14 mouse cellular contexts compared by ENCODE assay signal in genomic region chr9:21526634-21526944, GRCm38 (mm10). TPM values are rescaled to one million over a fixed set of nuclear protein-coding genes. Genes with fewer than 3 reads are reported as not detected.
A peak's percentile ranks its signal among the peaks of the same experiment; 100 is the strongest.
DNase-seq lines count a peak whose midpoint lies in the region; ATAC-seq and TF ChIP-seq lines count a peak whose summit lies in the region.
"Had no signal": no experiment of that assay in that cellular context is flagged by ENCODE, and none has a peak within 500 bp of the region (broad histone marks: within the 10 kb centered on the region; RNA-seq: fewer than 3 reads in every experiment).

No protein-coding gene starts in this region.

- WGBS in heart, embryonic 16.5 days = 52% methylated on average over 3 of the region's 3 CpGs
- WGBS in lung, postnatal 0 days = 61% methylated on average over 3 of the region's 3 CpGs
- 30% methylated on average over 3 of the region's 3 CpGs for WGBS in liver, embryonic 15.5 days (ENCODE audit: insufficient replicate concordance)
- 72% methylated on average over 3 of the region's 3 CpGs for WGBS in kidney, embryonic 16.5 days

- no peak for TF ChIP-seq POLR2A in bone marrow macrophage, adult 2 months (IDR thresholded peaks at IDR 0.05; ENCODE audit: borderline replicate concordance, low read depth, low read length)

- peaks cover 4% of the 10 kb centered on the region; the same call in 1 of the 2 replicates for H3K4me1 ChIP-seq in heart, embryonic 16.5 days (ENCODE audit: control insufficient read depth, insufficient read depth, low read length)
- H3K4me1 ChIP-seq in lung, postnatal 0 days (ENCODE audit: insufficient read depth, low read depth, low read length) = no peaks in the 10 kb centered on the region
- peaks cover 28% of the 10 kb centered on the region for H3K4me1 ChIP-seq in bone marrow macrophage, adult 2 months (ENCODE audit: control insufficient read depth, insufficient read depth, low read length)
- no peaks in the 10 kb centered on the region for H3K4me1 ChIP-seq in liver, embryonic 15.5 days (replicated peaks)
- H3K4me1 ChIP-seq in kidney, embryonic 16.5 days (ENCODE audit: insufficient read depth, low read length) = no peaks in the 10 kb centered on the region
- H3K4me1 ChIP-seq: hindbrain, embryonic 15.5 days; neural tube, embryonic 12.5 days had no signal

- no peak overlapping the region for H3K27ac ChIP-seq in heart, embryonic 16.5 days (ENCODE audit: low read length)
- H3K27ac ChIP-seq in lung, postnatal 0 days (ENCODE audit: low read length) = no peak overlapping the region
- H3K27ac ChIP-seq in bone marrow macrophage, adult 2 months (ENCODE audit: insufficient read depth, low read depth, low read length) = peak overlapping the region; percentile 99
- peak overlapping the region; percentile 70; the same call in 1 of the 2 replicates for H3K27ac ChIP-seq in liver, embryonic 15.5 days (replicated peaks)
- H3K27ac ChIP-seq in kidney, embryonic 16.5 days (ENCODE audit: low read length) = no peak overlapping the region
- H3K27ac ChIP-seq: forebrain, embryonic 12.5 days; heart, embryonic 13.5 days; hindbrain, embryonic 15.5 days; neural tube, embryonic 12.5 days had no signal

- TF ChIP-seq EP300 in lung, postnatal 0 days (IDR thresholded peaks at IDR 0.05) = no peak

- intact Hi-C loops in heart, postnatal 14 days (cut with DNase I) = no loop called here

- H3K27me3 ChIP-seq in heart, embryonic 16.5 days (ENCODE audit: control insufficient read depth, insufficient read depth, low read length) = no peaks in the 10 kb centered on the region
- H3K27me3 ChIP-seq in lung, postnatal 0 days (replicated peaks; ENCODE audit: insufficient read depth, low read length) = no peaks in the 10 kb centered on the region
- H3K27me3 ChIP-seq in liver, embryonic 15.5 days = no peaks in the 10 kb centered on the region
- H3K27me3 ChIP-seq in kidney, embryonic 16.5 days (ENCODE audit: insufficient read depth, low read length) = no peaks in the 10 kb centered on the region
- H3K27me3 ChIP-seq: forebrain, embryonic 12.5 days; heart, embryonic 13.5 days; hindbrain, embryonic 15.5 days; neural tube, embryonic 12.5 days had no signal

- peak overlapping the region; percentile 22 for H3K4me2 ChIP-seq in heart, embryonic 16.5 days (ENCODE audit: low read depth, low read length)
- H3K4me2 ChIP-seq in lung, postnatal 0 days (replicated peaks; ENCODE audit: low read depth, low read length) = 0 out of 2 replicates have a peak overlapping the region, but pooled peaks have one; percentile 1
- no peak overlapping the region for H3K4me2 ChIP-seq in liver, embryonic 15.5 days
- H3K4me2 ChIP-seq in kidney, embryonic 16.5 days (replicated peaks; ENCODE audit: low read depth, low read length) = no peak overlapping the region
- H3K4me2 ChIP-seq: forebrain, embryonic 12.5 days; heart, embryonic 13.5 days; hindbrain, embryonic 15.5 days; neural tube, embryonic 12.5 days had no signal

- ATAC-seq in heart, embryonic 16.5 days (replicated peaks; ENCODE audit: extremely low read depth, insufficient read depth, low FRiP score) = no peak
- no peak for ATAC-seq in lung, postnatal 0 days
- ATAC-seq in liver, embryonic 15.5 days (ENCODE audit: insufficient read depth) = no peak
- ATAC-seq in kidney, embryonic 16.5 days (ENCODE audit: low FRiP score, low TSS enrichment) = no peak

- peak overlapping the region; percentile 31 for H3K4me3 ChIP-seq in heart, embryonic 16.5 days (ENCODE audit: low read length)
- H3K4me3 ChIP-seq in lung, postnatal 0 days (ENCODE audit: low read depth, low read length) = no peak overlapping the region
- peak overlapping the region; percentile 65 for H3K4me3 ChIP-seq in bone marrow macrophage, adult 2 months (ENCODE audit: insufficient read depth, low read length)
- peak overlapping the region; percentile 39 for H3K4me3 ChIP-seq in liver, embryonic 15.5 days (replicated peaks)
- no peak overlapping the region for H3K4me3 ChIP-seq in kidney, embryonic 16.5 days (ENCODE audit: low read length)
- H3K4me3 ChIP-seq: forebrain, embryonic 12.5 days; heart, embryonic 13.5 days; hindbrain, embryonic 15.5 days; neural tube, embryonic 12.5 days had no signal

- TF ChIP-seq CTCF in lung, postnatal 0 days (IDR thresholded peaks at IDR 0.05) = no peak
- no peak for TF ChIP-seq CTCF in bone marrow macrophage, adult 2 months (IDR thresholded peaks at IDR 0.05; ENCODE audit: low read depth, low read length)

- no peaks in the 10 kb centered on the region for H3K36me3 ChIP-seq in heart, embryonic 16.5 days (ENCODE audit: control insufficient read depth, insufficient read depth)
- H3K36me3 ChIP-seq in lung, postnatal 0 days (ENCODE audit: insufficient read depth, low read length) = no peaks in the 10 kb centered on the region
- H3K36me3 ChIP-seq in liver, embryonic 15.5 days (replicated peaks) = no peaks in the 10 kb centered on the region
- no peaks in the 10 kb centered on the region for H3K36me3 ChIP-seq in kidney, embryonic 16.5 days (ENCODE audit: insufficient read depth, low read length)
- H3K36me3 ChIP-seq: heart, embryonic 13.5 days; hindbrain, embryonic 15.5 days had no signal

- DNase-seq in heart, postnatal 14 days = no peak
- DNase-seq in lung, postnatal 0 days (ENCODE audit: low spot score) = no peak
- DNase-seq in lung, postnatal 4 days = no peak
- no peak for DNase-seq in layer of hippocampus, postnatal 10 days (ENCODE audit: low spot score in 2 of 2)
- DNase-seq: cerebellum, postnatal 10 days; kidney, adult 18-20 months had no signal

- H3K9ac ChIP-seq in heart, embryonic 16.5 days (ENCODE audit: low read length) = peak overlapping the region; percentile 24
- H3K9ac ChIP-seq in lung, postnatal 0 days (replicated peaks; ENCODE audit: low read depth) = no peak overlapping the region
- H3K9ac ChIP-seq in liver, embryonic 15.5 days = no peak overlapping the region
- H3K9ac ChIP-seq in kidney, embryonic 16.5 days (replicated peaks; ENCODE audit: low read length) = no peak overlapping the region
- H3K9ac ChIP-seq: forebrain, embryonic 12.5 days; heart, embryonic 13.5 days; hindbrain, embryonic 15.5 days; neural tube, embryonic 12.5 days had no signal

- no peaks in the 10 kb centered on the region for H3K9me3 ChIP-seq in heart, embryonic 16.5 days (replicated peaks; ENCODE audit: control insufficient read depth, low read length)
- H3K9me3 ChIP-seq in lung, postnatal 0 days (ENCODE audit: low read length) = no peaks in the 10 kb centered on the region
- H3K9me3 ChIP-seq in liver, embryonic 15.5 days (replicated peaks) = no peaks in the 10 kb centered on the region
- no peaks in the 10 kb centered on the region for H3K9me3 ChIP-seq in kidney, embryonic 16.5 days (ENCODE audit: low read length)
- H3K9me3 ChIP-seq: forebrain, embryonic 12.5 days; heart, embryonic 13.5 days; hindbrain, embryonic 15.5 days; neural tube, embryonic 12.5 days had no signal

RNA-seq across cellular contexts. Expression of gene AB124611, which starts 0.6 kb away (rescaled TPM):
- 3.2 and 3.7 TPM in 2 replicates for polyA plus RNA-seq in heart, embryonic 16.5 days (2015; fragmentation: Nextera tagmentation; extraction: Ambion mirVana)
- 1 to 10 TPM; 2.1 TPM for total RNA-seq in heart, postnatal 14 days (2021)
- 5.2 and 5.5 TPM in 2 replicates for polyA plus RNA-seq in lung, postnatal 0 days (2015; fragmentation: Nextera tagmentation; extraction: Ambion mirVana)
- 156 and 179 TPM in 2 replicates for polyA plus RNA-seq in bone marrow macrophage, adult 2 months (2012; ENCODE audit: insufficient read depth, insufficient read length, missing spikeins)
- 9.5 and 10.5 TPM in 2 replicates for polyA plus RNA-seq in liver, embryonic 15.5 days (2015; fragmentation: Nextera tagmentation; extraction: Ambion mirVana)
- total RNA-seq in layer of hippocampus, postnatal 10 days (2021) = under 1 TPM; 0.30 to 0.67 TPM
- 3.5 and 4.5 TPM in 2 replicates for polyA plus RNA-seq in kidney, embryonic 16.5 days (2015; fragmentation: Nextera tagmentation; extraction: Ambion mirVana)

RNA-seq across cellular contexts. Expression of gene Tmed1, which starts 16.5 kb away (rescaled TPM):
- polyA plus RNA-seq in heart, embryonic 16.5 days (2015; fragmentation: Nextera tagmentation; extraction: Ambion mirVana) = 81.2 and 90.1 TPM in 2 replicates
- total RNA-seq in heart, postnatal 14 days (2021) = 10 to 100 TPM; 40.7 to 44.5 TPM
- polyA plus RNA-seq in lung, postnatal 0 days (2015; fragmentation: Nextera tagmentation; extraction: Ambion mirVana) = 60.8 and 71.3 TPM in 2 replicates
- 11.3 and 11.8 TPM in 2 replicates for polyA plus RNA-seq in bone marrow macrophage, adult 2 months (2012; ENCODE audit: insufficient read depth, insufficient read length, missing spikeins)
- polyA plus RNA-seq in liver, embryonic 15.5 days (2015; fragmentation: Nextera tagmentation; extraction: Ambion mirVana) = 31.5 and 33.6 TPM in 2 replicates
- 10 to 100 TPM; 17.7 to 21.2 TPM for total RNA-seq in layer of hippocampus, postnatal 10 days (2021)
- 147 and 151 TPM in 2 replicates for polyA plus RNA-seq in kidney, embryonic 16.5 days (2015; fragmentation: Nextera tagmentation; extraction: Ambion mirVana)

RNA-seq across cellular contexts. Expression of gene Carm1, which starts 20.1 kb away (rescaled TPM):
- 17.2 and 21.8 TPM in 2 replicates for polyA plus RNA-seq in heart, embryonic 16.5 days (2015; fragmentation: Nextera tagmentation; extraction: Ambion mirVana)
- 10 to 100 TPM; 50.3 to 54.2 TPM for total RNA-seq in heart, postnatal 14 days (2021)
- polyA plus RNA-seq in lung, postnatal 0 days (2015; fragmentation: Nextera tagmentation; extraction: Ambion mirVana) = 10.8 and 12.2 TPM in 2 replicates
- polyA plus RNA-seq in bone marrow macrophage, adult 2 months (2012; ENCODE audit: insufficient read depth, insufficient read length, missing spikeins) = 19.1 and 20.5 TPM in 2 replicates
- polyA plus RNA-seq in liver, embryonic 15.5 days (2015; fragmentation: Nextera tagmentation; extraction: Ambion mirVana) = 18.2 and 23.1 TPM in 2 replicates
- total RNA-seq in layer of hippocampus, postnatal 10 days (2021) = 10 to 100 TPM; 75.7 to 84.3 TPM
- 27.1 and 32.1 TPM in 2 replicates for polyA plus RNA-seq in kidney, embryonic 16.5 days (2015; fragmentation: Nextera tagmentation; extraction: Ambion mirVana)

Comparison
In these comparisons a context has a peak if more than half of its experiments do, and no peak if none do; other contexts are left out.
1. H3K27ac ChIP-seq: peak in bone marrow macrophage, adult 2 months (single experiment) and liver, embryonic 15.5 days (single experiment); none in heart, embryonic 16.5 days (single experiment), lung, postnatal 0 days (single experiment) and kidney, embryonic 16.5 days (single experiment).
2. H3K4me2 ChIP-seq: peak in heart, embryonic 16.5 days (single experiment) and lung, postnatal 0 days (single experiment); none in liver, embryonic 15.5 days (single experiment) and kidney, embryonic 16.5 days (single experiment).
3. H3K4me3 ChIP-seq: peak in heart, embryonic 16.5 days (single experiment), bone marrow macrophage, adult 2 months (single experiment) and liver, embryonic 15.5 days (single experiment); none in lung, postnatal 0 days (single experiment) and kidney, embryonic 16.5 days (single experiment).
4. RNA of gene AB124611, which starts 0.6 kb away (polyA plus RNA-seq): 156 to 179 TPM in bone marrow macrophage, adult 2 months; 9.5 to 10.5 TPM in liver, embryonic 15.5 days, 5.2 to 5.5 TPM in lung, postnatal 0 days, 3.2 to 3.7 TPM in heart, embryonic 16.5 days and 3.5 to 4.5 TPM in kidney, embryonic 16.5 days; every median in the first group is over 10 times any median in the second.